Mouse (Mus musculus) stomach, embryonic 14.5 days (tissue): Measurements from ENCODE around the gene Cct6b. TPM values are rescaled to one million over a fixed set of nuclear protein-coding genes. Genes with fewer than 3 reads are reported as not detected.

Source experiments
- ATAC-seq: fragments of 200-750 bp; cut with Nextera tagmentation; 2 replicates; pipeline ENCODE4 v1.8.0; 2017; ENCODE audit warnings: low read depth, moderate TSS enrichment; ENCODE audit not compliant: insufficient number of reproducible peaks, insufficient read depth, low FRiP score
- H3K27ac ChIP-seq: fragments of 300-500 bp; sonication (generic); 2 replicates; pipeline ENCODE4 v1.5.1; 2014; ENCODE audit warnings: mild to moderate bottlenecking, low read length, moderate library complexity, mixed read lengths
- H3K27me3 ChIP-seq: fragments of 300-500 bp; sonication (generic); 2 replicates; pipeline ENCODE4 v1.6.1; 2014; ENCODE audit warnings: low read length, control low read depth, mixed read lengths; ENCODE audit not compliant: control insufficient read depth, insufficient read depth
- H3K36me3 ChIP-seq: fragments of 300-500 bp; sonication (generic); 2 replicates; pipeline ENCODE4 v1.6.1; 2014; ENCODE audit warnings: mild to moderate bottlenecking, control low read depth, low read length, moderate library complexity, mixed read lengths; ENCODE audit not compliant: control insufficient read depth, insufficient read depth
- H3K4me1 ChIP-seq: fragments of 300-500 bp; sonication (generic); 2 replicates; pipeline ENCODE4 v1.6.1; 2014; ENCODE audit warnings: low read length, control low read depth, mixed read lengths; ENCODE audit not compliant: control insufficient read depth, insufficient read depth
- H3K4me2 ChIP-seq: fragments of 300-500 bp; sonication (generic); replicated peaks from 2 replicates; pipeline ENCODE4 v1.6.1; 2014; ENCODE audit warnings: low read depth, low read length, control low read depth
- H3K4me3 ChIP-seq: fragments of 300-500 bp; sonication (generic); 2 replicates; pipeline ENCODE4 v1.5.1; 2014; ENCODE audit warnings: low read depth, low read length, control low read depth
- H3K9ac ChIP-seq: fragments of 300-500 bp; sonication (generic); replicated peaks from 2 replicates; pipeline ENCODE4 v1.6.1; 2014; ENCODE audit warnings: low read depth, mild to moderate bottlenecking, control low read depth, low read length, moderate library complexity, mixed read lengths
- H3K9me3 ChIP-seq: fragments of 300-500 bp; sonication (generic); 2 replicates; pipeline ENCODE4 v1.6.1; 2016; ENCODE audit warnings: low read depth, low read length, control low read depth; ENCODE audit not compliant: control insufficient read depth
- WGBS: fragments of 180-500 bp; shearing (Covaris S2); extraction: QIAGEN DNeasy Blood & Tissue Kit; methylation state at CpG from one replicate; pipeline ENCODE4 v1.1.7; 2014; 5-methylcytosine and 5-hydroxymethylcytosine counted together
- polyA plus RNA-seq: library from polyadenylated mRNA; unstranded; fragments of >200 nt; fragmentation: Nextera tagmentation; extraction: Ambion mirVana; gene quantifications from 2 replicates; pipeline ENCODE4 v1.2.1, GENCODE M21; 2014

The Cct6b gene
- 0.22 and 0.56 TPM in 2 replicates for polyA plus RNA-seq

- Histone ChIP-seq H3K27ac (peak within 1 kb of the TSS; percentile 92), H3K4me3 (peak within 1 kb of the TSS; percentile 99), H3K4me2 (peak within 1 kb of the TSS; percentile 96), H3K9ac (peak within 1 kb of the TSS; percentile 80), H3K27me3 (no peaks in the 10 kb centered on the region), H3K9me3 (no peaks in the 10 kb centered on the region), H3K4me1 (peaks cover 18% of the 10 kb centered on the region), H3K36me3 (no peaks in the 10 kb centered on the region)
- ATAC-seq = peak; percentile 99
- WGBS = under 1% methylated on average over 44 of the region's 44 CpGs
Measured at GRCm38 (mm10) chr11:82763742-82764437, at the start of gene Cct6b, which contains the start of gene Zfp830. TSS of gene Cct6b (minus strand) at chr11:82764321. TSS of gene Zfp830 (plus strand) at chr11:82764345.

- Histone ChIP-seq H3K9ac (no peak overlapping the region), H3K4me3 (no peak overlapping the region), H3K36me3 (peaks cover 11% of the 10 kb centered on the region), H3K4me2 (no peak overlapping the region), H3K4me1 (0 out of 2 replicates have a peak, but pooled peaks cover 5% of the 10 kb centered on the region), H3K27ac (no peak overlapping the region), H3K27me3 (no peaks in the 10 kb centered on the region), H3K9me3 (no peaks in the 10 kb centered on the region)
- no peak for ATAC-seq
- 77% methylated on average over 5 of the region's 5 CpGs for WGBS
Measured at GRCm38 (mm10) chr11:82808485-82808884, 44.4 kb upstream of the Cct6b start.

- H3K9ac ChIP-seq = no peak overlapping the region
- no peak for ATAC-seq
- no peaks in the 10 kb centered on the region for H3K4me1 ChIP-seq
- WGBS = 74% methylated on average over 3 of the region's 3 CpGs
- no peak overlapping the region for H3K4me2 ChIP-seq
- H3K36me3 ChIP-seq = peaks cover 18% of the 10 kb centered on the region
- H3K9me3 ChIP-seq = no peaks in the 10 kb centered on the region
- no peak overlapping the region for H3K4me3 ChIP-seq
- H3K27me3 ChIP-seq = no peaks in the 10 kb centered on the region
- H3K27ac ChIP-seq = no peak overlapping the region
Measured at GRCm38 (mm10) chr11:82807370-82807769, 43.2 kb upstream of the Cct6b start.

GRCm38 (mm10) chr11:82806656-82807055, 42.5 kb upstream of the Cct6b start:
- Histone ChIP-seq H3K4me1 (no peaks in the 10 kb centered on the region), H3K9ac (no peak overlapping the region), H3K9me3 (no peaks in the 10 kb centered on the region), H3K36me3 (peaks cover 23% of the 10 kb centered on the region), H3K4me2 (no peak overlapping the region), H3K27me3 (no peaks in the 10 kb centered on the region), H3K4me3 (no peak overlapping the region), H3K27ac (no peak overlapping the region)
- 61% methylated on average over 3 of the region's 3 CpGs for WGBS
- ATAC-seq = no peak

- H3K9me3 ChIP-seq = no peaks in the 10 kb centered on the region
- H3K4me3 ChIP-seq = no peak overlapping the region
- no peak overlapping the region for H3K9ac ChIP-seq
- no peaks in the 10 kb centered on the region for H3K27me3 ChIP-seq
- ATAC-seq = no peak
- H3K36me3 ChIP-seq = peaks cover 39% of the 10 kb centered on the region
- no peak overlapping the region for H3K27ac ChIP-seq
- WGBS = 87% methylated on average over 11 of the region's 11 CpGs
- no peak overlapping the region for H3K4me2 ChIP-seq
- H3K4me1 ChIP-seq = peaks cover 13% of the 10 kb centered on the region
Measured at GRCm38 (mm10) chr11:82783453-82783852, 19.3 kb upstream of the Cct6b start.

- H3K4me2 ChIP-seq = peak overlapping the region; percentile 50
- peaks cover 13% of the 10 kb centered on the region for H3K4me1 ChIP-seq
- no peaks in the 10 kb centered on the region for H3K9me3 ChIP-seq
- peaks cover 29% of the 10 kb centered on the region for H3K36me3 ChIP-seq
- H3K27me3 ChIP-seq = no peaks in the 10 kb centered on the region
- ATAC-seq = no peak
- 44% methylated on average over 6 of the region's 6 CpGs for WGBS
- H3K9ac ChIP-seq = peak overlapping the region; percentile 92
- peak overlapping the region; percentile 95 for H3K4me3 ChIP-seq
- H3K27ac ChIP-seq = no peak overlapping the region; the same call in 1 of the 2 replicates
Measured at GRCm38 (mm10) chr11:82782197-82782596, 18.1 kb upstream of the Cct6b start.

- WGBS = under 1% methylated on average over 83 of the region's 90 CpGs
- H3K4me3 ChIP-seq = peak within 1 kb of the TSS; percentile 95
- peaks cover 13% of the 10 kb centered on the region for H3K4me1 ChIP-seq
- H3K9ac ChIP-seq = peak within 1 kb of the TSS; percentile 92
- H3K36me3 ChIP-seq = peaks cover 22% of the 10 kb centered on the region
- H3K27me3 ChIP-seq = no peaks in the 10 kb centered on the region
- no peaks in the 10 kb centered on the region for H3K9me3 ChIP-seq
- H3K4me2 ChIP-seq = peak within 1 kb of the TSS; percentile 85
- peak within 1 kb of the TSS; percentile 94 for H3K27ac ChIP-seq
- ATAC-seq = peak; percentile 93
Measured at GRCm38 (mm10) chr11:82780983-82781903, 17.1 kb upstream of the Cct6b start, which contains the start of gene Lig3. TSS of gene Lig3 (plus strand) at chr11:82781108.

GRCm38 (mm10) chr11:82780134-82780533, 16.0 kb upstream of the Cct6b start:
- Histone ChIP-seq H3K4me3 (peak overlapping the region; percentile 95), H3K27me3 (no peaks in the 10 kb centered on the region), H3K9me3 (no peaks in the 10 kb centered on the region), H3K4me2 (peak overlapping the region; percentile 85), H3K4me1 (peaks cover 13% of the 10 kb centered on the region), H3K27ac (peak overlapping the region; percentile 21; the same call in 1 of the 2 replicates), H3K9ac (peak overlapping the region; percentile 92), H3K36me3 (peaks cover 13% of the 10 kb centered on the region)
- WGBS = 40% methylated on average over 5 of the region's 5 CpGs
- ATAC-seq = no peak
